In the genomic region with DNA sequence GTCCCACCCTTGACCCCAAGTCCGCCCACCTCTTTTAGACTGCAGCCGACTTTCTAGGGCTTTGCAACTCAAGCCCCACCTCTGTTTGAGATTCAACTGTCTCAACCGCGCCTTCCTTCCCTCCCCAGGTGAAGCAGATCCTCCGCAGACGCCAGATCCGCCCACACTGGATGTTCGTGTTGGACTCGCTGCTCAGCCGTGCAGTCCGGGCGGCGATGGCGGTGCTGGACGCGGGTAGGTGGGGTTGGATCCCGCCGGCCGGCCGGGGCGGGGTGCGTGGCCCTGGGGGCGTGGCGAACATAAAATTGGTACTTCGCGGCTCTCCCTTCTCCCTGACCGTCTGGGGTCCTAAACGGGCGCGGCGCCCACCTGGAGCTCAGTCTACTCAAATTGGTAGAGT, we compare ENCODE assay signal across 1 mouse cellular context.
TF ChIP-seq lines count a peak whose summit lies in the region.

No protein-coding gene starts in this region.

TF ChIP-seq in ES-E14, 5 proteins besides CTCF, POLR2A, EP300 and RAD21:
- TF ChIP-seq MAFK (IDR thresholded peaks at IDR 0.05; ENCODE audit: insufficient read depth, low read depth, low read length) (no peak), ZC3H11A (IDR thresholded peaks at IDR 0.05; ENCODE audit: borderline replicate concordance, low read depth, low read length) (no peak), ZNF384 (IDR thresholded peaks at IDR 0.05; ENCODE audit: low read depth, low read length) (no peak), HCFC1 (IDR thresholded peaks at IDR 0.05; ENCODE audit: borderline replicate concordance, insufficient read depth, low read length) (no peak), CHD2 (IDR thresholded peaks at IDR 0.05; ENCODE audit: low read depth, low read length) (no peak)
TF ChIP-seq in ES-E14: peak in this region for 0.
